Mouse (Mus musculus) CH12.LX (cell line): ENCODE measurements around the gene Dock3. TPM values are rescaled to one million over a fixed set of nuclear protein-coding genes. Genes with fewer than 3 reads are reported as not detected.

Experiments used
- DNase-seq: peaks from one replicate; pipeline ENCODE4 v3.0.0-alpha.2; 2013; ENCODE audit errors: extremely low read depth
- H3K27ac ChIP-seq: 2 replicates; pipeline ENCODE4 v1.5.1; 2012; ENCODE audit warnings: low read depth, mild to moderate bottlenecking, control low read depth, moderate library complexity; ENCODE audit not compliant: insufficient read depth
- H3K27me3 ChIP-seq: replicated peaks from 2 replicates; pipeline ENCODE3; 2012; ENCODE audit warnings: inconsistent platforms
- H3K36me3 ChIP-seq, 2 experiments: replicated peaks in 1 of 2; 2 replicates each; pipeline versions ENCODE3 to v1.6.1; 2012; ENCODE audit warnings: inconsistent platforms in 1 of 2, low read length in 1 of 2, mild to moderate bottlenecking in 1 of 2, mixed read lengths in 1 of 2, moderate library complexity in 1 of 2; ENCODE audit not compliant: control insufficient read depth in 1 of 2, insufficient read depth in 1 of 2
- H3K4me1 ChIP-seq, 2 experiments: 2 replicates each; pipeline ENCODE4 v1.6.1; 2012; ENCODE audit warnings: inconsistent platforms in 1 of 2, moderate library complexity in 1 of 2; ENCODE audit not compliant: insufficient read depth in 2 of 2, control insufficient read depth in 1 of 2
- H3K4me2 ChIP-seq: 2 replicates; pipeline ENCODE4 v1.6.1; 2012; ENCODE audit warnings: low read depth, mild to moderate bottlenecking, control low read depth; ENCODE audit not compliant: poor library complexity, insufficient read depth, severe bottlenecking
- H3K4me3 ChIP-seq, 3 experiments: fragments of 150-350 bp in 1 of 3; sonication (generic) in 1 of 3; replicated peaks in 1 of 3; 2 replicates each; pipeline versions ENCODE3 to v1.5.1; 2011 to 2012; ENCODE audit warnings: low read depth in 2 of 3, low read length in 2 of 3, mild to moderate bottlenecking in 2 of 3, moderate library complexity in 2 of 3, control low read depth in 1 of 3, improper control_type of control experiment in 1 of 3, inconsistent platforms in 1 of 3, mixed read lengths in 1 of 3; ENCODE audit not compliant: poor library complexity in 1 of 3
- H3K79me2 ChIP-seq: replicated peaks from 2 replicates; pipeline ENCODE4 v1.6.1; 2012; ENCODE audit warnings: mild to moderate bottlenecking, moderate library complexity; ENCODE audit not compliant: control insufficient read depth, poor library complexity, insufficient read depth, severe bottlenecking; ENCODE audit errors: extremely low read depth
- H3K9ac ChIP-seq: 2 replicates; pipeline ENCODE4 v1.6.1; 2012; ENCODE audit warnings: low read depth, mild to moderate bottlenecking, control low read depth, moderate library complexity; ENCODE audit not compliant: insufficient read depth
- H3K9me3 ChIP-seq: replicated peaks from 2 replicates; pipeline ENCODE3; 2012; ENCODE audit warnings: low read length, inconsistent platforms, mixed read lengths
- BHLHE40 ChIP-seq: IDR thresholded peaks from 2 replicates; pipeline ENCODE4 v1.6.1; 2011; ENCODE audit warnings: mild to moderate bottlenecking, low read depth, low read length, improper control_type of control experiment
- CHD2 ChIP-seq: IDR thresholded peaks from 2 replicates; pipeline ENCODE4 v1.6.1; 2011; ENCODE audit warnings: low read length, improper control_type of control experiment
- CTCF ChIP-seq, 2 experiments: IDR thresholded peaks in 1 of 2; conservative IDR thresholded peaks in 1 of 2; 2 replicates each; pipeline ENCODE4 v1.5.1; 2011 to 2012; ENCODE audit warnings: low read depth in 2 of 2, low read length in 2 of 2, improper control_type of control experiment in 1 of 2, inconsistent platforms in 1 of 2, mild to moderate bottlenecking in 1 of 2, moderate library complexity in 1 of 2
- E2F4 ChIP-seq: IDR thresholded peaks from 2 replicates; pipeline ENCODE4 v1.6.1; 2011; ENCODE audit warnings: low read depth, low read length, improper control_type of control experiment; ENCODE audit not compliant: insufficient replicate concordance
- EP300 ChIP-seq: IDR thresholded peaks from 2 replicates; pipeline ENCODE4 v1.6.1; 2011; ENCODE audit warnings: low read length, improper control_type of control experiment
- ETS1 ChIP-seq: conservative IDR thresholded peaks from 2 replicates; pipeline ENCODE4 v1.6.1; 2012; ENCODE audit warnings: low read depth, mild to moderate bottlenecking, inconsistent platforms, low read length, improper control_type of control experiment, moderate library complexity
- HCFC1 ChIP-seq: IDR thresholded peaks from 2 replicates; pipeline ENCODE4 v1.6.1; 2012; ENCODE audit warnings: low read depth, mild to moderate bottlenecking, inconsistent platforms, low read length, improper control_type of control experiment
- JUND ChIP-seq: conservative IDR thresholded peaks from 2 replicates; pipeline ENCODE4 v1.6.1; 2011; ENCODE audit warnings: low read depth, low read length, improper control_type of control experiment
- MAFK ChIP-seq: IDR thresholded peaks from 2 replicates; pipeline ENCODE4 v1.6.1; 2011; ENCODE audit warnings: low read length, improper control_type of control experiment; ENCODE audit not compliant: insufficient replicate concordance
- MAZ ChIP-seq: IDR thresholded peaks from 2 replicates; pipeline ENCODE4 v1.6.1; 2012; ENCODE audit warnings: low read depth, mild to moderate bottlenecking, inconsistent platforms, low read length, improper control_type of control experiment, moderate library complexity
- MEF2A ChIP-seq: IDR thresholded peaks from 2 replicates; pipeline ENCODE4 v1.6.1; 2014; ENCODE audit warnings: low read depth, mild to moderate bottlenecking, inconsistent platforms, low read length, improper control_type of control experiment, borderline replicate concordance
- MYC ChIP-seq: IDR thresholded peaks from 2 replicates; pipeline ENCODE4 v1.6.1; 2011; ENCODE audit warnings: low read depth, mild to moderate bottlenecking, improper control_type of control experiment, low read length
- NRF1 ChIP-seq: IDR thresholded peaks from 2 replicates; pipeline ENCODE4 v1.6.1; 2014; ENCODE audit warnings: low read depth, mild to moderate bottlenecking, inconsistent platforms, low read length, improper control_type of control experiment, moderate library complexity
- POLR2A ChIP-seq: IDR thresholded peaks from 2 replicates; pipeline ENCODE4 v1.6.1; 2011; ENCODE audit warnings: low read depth, mild to moderate bottlenecking, improper control_type of control experiment, low read length
- RAD21 ChIP-seq: IDR thresholded peaks from 2 replicates; pipeline ENCODE4 v1.6.1; 2011; ENCODE audit warnings: low read depth, mild to moderate bottlenecking, low read length, improper control_type of control experiment, moderate library complexity
- SIN3A ChIP-seq: IDR thresholded peaks from 2 replicates; pipeline ENCODE4 v1.6.1; 2012; ENCODE audit warnings: low read length, improper control_type of control experiment, inconsistent platforms
- TBP ChIP-seq: conservative IDR thresholded peaks from 2 replicates; pipeline ENCODE4 v1.6.1; 2011; ENCODE audit warnings: low read depth, low read length, improper control_type of control experiment
- TCF12 ChIP-seq: IDR thresholded peaks from 2 replicates; pipeline ENCODE4 v1.6.1; 2014; ENCODE audit warnings: low read depth, mild to moderate bottlenecking, inconsistent platforms, low read length, improper control_type of control experiment
- UBTF ChIP-seq: IDR thresholded peaks from 2 replicates; pipeline ENCODE4 v1.6.1; 2012; ENCODE audit warnings: low read depth, mild to moderate bottlenecking, inconsistent platforms, low read length, improper control_type of control experiment, moderate library complexity
- USF1 ChIP-seq: IDR thresholded peaks from 2 replicates; pipeline ENCODE4 v1.6.1; 2014; ENCODE audit warnings: low read depth, mild to moderate bottlenecking, inconsistent platforms, low read length, improper control_type of control experiment
- USF2 ChIP-seq: conservative IDR thresholded peaks from 2 replicates; pipeline ENCODE4 v1.6.1; 2011; ENCODE audit warnings: low read depth, low read length, improper control_type of control experiment
- ZKSCAN1 ChIP-seq: IDR thresholded peaks from 2 replicates; pipeline ENCODE4 v1.6.1; 2012; ENCODE audit warnings: low read depth, inconsistent platforms, low read length, improper control_type of control experiment, borderline replicate concordance
- ZMIZ1 ChIP-seq: IDR thresholded peaks from 2 replicates; pipeline ENCODE4 v1.6.1; 2012; ENCODE audit warnings: low read depth, mild to moderate bottlenecking, inconsistent platforms, low read length, improper control_type of control experiment
- dilution Hi-C: fragments of 300-500 bp; cut with MboI; formaldehyde crosslinking; loops from 2 replicates; pipeline ENCODE4 v1.14.3; 2020; ENCODE audit warnings: low sequenced_read_pairs; ENCODE audit not compliant: extremely low pct_unique_long_range_greater_than_20kb, extremely low pct_ligation_motif_present
- in situ Hi-C: fragments of 300-500 bp; cut with MboI; formaldehyde crosslinking; loops from 3 replicates; pipeline ENCODE4 v1.14.3; 2019; ENCODE audit warnings: low sequenced_read_pairs, low pct_ligation_motif_present, low pct_unique_long_range_greater_than_20kb, mixed read lengths
- polyA plus RNA-seq: library from polyadenylated mRNA; unstranded; fragments of >175 nt; gene quantifications from 2 replicates; pipeline ENCODE4 v1.2.1, GENCODE M21; 2012; ENCODE audit warnings: low read depth; ENCODE audit not compliant: insufficient read length
- total RNA-seq, 2 experiments: library from RNA; depleted of rRNA; stranded (reverse); fragments of 300-350 nt in 1 of 2; fragments of >200 nt in 1 of 2; gene quantifications; 2 replicates each; pipeline ENCODE4 v1.2.3; 2012 to 2014

The Dock3 gene
- total and polyA plus RNA-seq, 3 experiments, result 0.30 TPM; not detected in 2

GRCm38 (mm10) chr9:107112791-107113190 is 118.9 kb downstream of the Dock3 start:
- in situ Hi-C loops, result no loop called here
- TF ChIP-seq MAFK, result no peak
- no peak for TF ChIP-seq CTCF (conservative IDR thresholded peaks at IDR 0.05 in 1 of 2, IDR thresholded peaks at IDR 0.05 in 1 of 2; ENCODE audit: low read depth in 2 of 2, low read length in 2 of 2)
- no peak for TF ChIP-seq CHD2
- no peak for TF ChIP-seq TCF12
- TF ChIP-seq NRF1, result no peak
- TF ChIP-seq HCFC1, result no peak
- TF ChIP-seq SIN3A, result no peak
- TF ChIP-seq MAZ, result no peak
- TF ChIP-seq JUND, result no peak
- no peak for TF ChIP-seq ZMIZ1
- no peak for TF ChIP-seq MYC
- no peak for TF ChIP-seq MEF2A
- TF ChIP-seq RAD21, result no peak
- TF ChIP-seq USF1, result no peak
- no peak for TF ChIP-seq BHLHE40
- no peak for TF ChIP-seq EP300
- no peak for TF ChIP-seq POLR2A
- TF ChIP-seq, all 38 proteins: peak for 0
- DNase-seq, result no peak
- dilution Hi-C loops, result no loop called here
- no peak overlapping the region for H3K27ac ChIP-seq
- H3K9me3 ChIP-seq, result no peaks in the 10 kb centered on the region
- H3K79me2 ChIP-seq, result no peaks in the 10 kb centered on the region
- H3K27me3 ChIP-seq, result peaks cover 56% of the 10 kb centered on the region
- H3K9ac ChIP-seq, result no peak overlapping the region
- H3K36me3 ChIP-seq, result no peaks in the 10 kb centered on the region
- no peaks in the 10 kb centered on the region for H3K4me1 ChIP-seq
- H3K4me3 ChIP-seq, result no peak overlapping the region
- no peak overlapping the region for H3K4me2 ChIP-seq

GRCm38 (mm10) chr9:107112056-107112455 is 119.7 kb downstream of the Dock3 start:
- no peaks in the 10 kb centered on the region for H3K79me2 ChIP-seq

More at GRCm38 (mm10) chr9:107112056-107112455, 119.7 kb downstream of the Dock3 start:
- no peaks in the 10 kb centered on the region for H3K4me1 ChIP-seq
- H3K9ac ChIP-seq, result no peak overlapping the region
- no peaks in the 10 kb centered on the region for H3K9me3 ChIP-seq
- no peak overlapping the region for H3K4me2 ChIP-seq
- H3K4me3 ChIP-seq, result no peak overlapping the region
- peaks cover 57% of the 10 kb centered on the region for H3K27me3 ChIP-seq
- dilution Hi-C loops, result no loop called here
- no peak overlapping the region for H3K27ac ChIP-seq
- no peak for DNase-seq
- in situ Hi-C loops, result no loop called here
- TF ChIP-seq E2F4 (no peak), TBP (no peak), USF2 (no peak), UBTF (no peak), BHLHE40 (no peak), ZKSCAN1 (no peak), ETS1 (no peak)
- no peaks in the 10 kb centered on the region for H3K36me3 ChIP-seq
